19 mouse cellular contexts compared by ENCODE assay signal in the genomic region with DNA sequence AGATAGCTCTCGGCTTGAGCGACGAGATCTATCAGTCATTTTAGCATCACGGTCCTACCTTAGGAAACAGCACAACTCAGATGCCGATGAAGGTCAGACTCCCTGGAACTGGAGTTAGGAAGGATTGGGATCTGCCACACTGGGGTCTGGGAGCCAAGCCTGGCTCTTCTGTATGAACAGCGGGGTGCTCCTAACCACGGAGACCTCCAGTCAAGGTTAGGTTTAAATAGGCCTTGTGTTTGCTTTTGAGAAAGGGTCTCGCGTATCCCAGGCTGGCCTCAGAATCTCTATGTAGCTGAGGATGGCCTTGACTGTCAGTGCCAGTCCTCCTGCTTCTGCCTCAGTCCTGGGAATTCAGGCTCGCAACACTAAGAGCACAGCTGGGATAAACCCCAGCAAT.
"Had no signal": no experiment of that assay in that cellular context is flagged by ENCODE, and none has a peak within 500 bp of the region (broad histone marks: within the 10 kb centered on the region; RNA-seq: fewer than 3 reads in every experiment).

No protein-coding gene starts in this region.

- H3K4me2 ChIP-seq: limb, embryonic 12.5 days; liver, embryonic 13.5 days; lung, embryonic 15.5 days; midbrain, embryonic 11.5 days; neural tube, embryonic 15.5 days had no signal

- H3K27ac ChIP-seq: kidney, postnatal 0 days; limb, embryonic 12.5 days; liver, embryonic 13.5 days; lung, embryonic 15.5 days; macrophage; neural tube, embryonic 15.5 days had no signal

- H3K27me3 ChIP-seq: limb, embryonic 12.5 days; liver, embryonic 13.5 days; lung, embryonic 15.5 days; megakaryocyte, embryonic 14.5 days; neural tube, embryonic 15.5 days had no signal

- H3K9me3 ChIP-seq: limb, embryonic 12.5 days; liver, embryonic 13.5 days; lung, embryonic 15.5 days; megakaryocyte, embryonic 14.5 days; neural tube, embryonic 15.5 days had no signal

- ATAC-seq: liver, postnatal 0 days; midbrain, embryonic 16.5 days had no signal

- H3K36me3 ChIP-seq: liver, embryonic 13.5 days; neural tube, embryonic 15.5 days had no signal

- H3K9ac ChIP-seq: limb, embryonic 12.5 days; liver, embryonic 13.5 days; liver, postnatal 0 days; lung, embryonic 15.5 days; neural tube, embryonic 15.5 days had no signal

- H3K4me3 ChIP-seq: limb, embryonic 12.5 days; liver, embryonic 13.5 days; lung, embryonic 15.5 days; megakaryocyte, embryonic 14.5 days; neural tube, embryonic 15.5 days had no signal

- DNase-seq: kidney, adult 9 months; kidney, postnatal 36 days; layer of hippocampus, adult 9-11 months; layer of hippocampus, postnatal 36 days; liver; liver, embryonic 13.5 days; liver, postnatal 0 days; lung, postnatal 14 days; right cerebral cortex, postnatal 4 days; thymus, adult 18-20 months; thymus, postnatal 14 days had no signal
